Mouse (Mus musculus) MEL (cell line): ENCODE results near the gene Pank1.

Experiments used
- CTCF ChIP-seq, 3 experiments: IDR thresholded peaks in 2 of 3; conservative IDR thresholded peaks in 1 of 3; 2 replicates each; pipeline ENCODE4 v1.5.1; 2011 to 2012; ENCODE audit warnings: low read length in 3 of 3, low read depth in 2 of 3, mild to moderate bottlenecking in 2 of 3, improper control_type of control experiment in 1 of 3, inconsistent platforms in 1 of 3, mixed read lengths in 1 of 3, moderate library complexity in 1 of 3; ENCODE audit not compliant: control insufficient read depth in 1 of 3, insufficient read depth in 1 of 3, poor library complexity in 1 of 3, severe bottlenecking in 1 of 3
- MXI1 ChIP-seq: IDR thresholded peaks from 2 replicates; pipeline ENCODE4 v1.6.1; 2011; ENCODE audit warnings: mild to moderate bottlenecking, low read depth, low read length, improper control_type of control experiment
- USF1 ChIP-seq: IDR thresholded peaks from 2 replicates; pipeline ENCODE4 v1.6.1; 2014; ENCODE audit warnings: low read depth, mild to moderate bottlenecking, inconsistent platforms, low read length, improper control_type of control experiment, moderate library complexity

GRCm38 (mm10) chr19:34905424-34905823, 26.2 kb upstream of the Pank1 start:
- TF ChIP-seq CTCF (IDR thresholded peaks at IDR 0.05 in 2 of 3, conservative IDR thresholded peaks at IDR 0.05 in 1 of 3; ENCODE audit: control insufficient read depth in 1 of 3, insufficient read depth in 1 of 3, low read depth in 2 of 3, low read length in 3 of 3, poor library complexity in 1 of 3, severe bottlenecking in 1 of 3) (no peak), MXI1 (peak; percentile 80), USF1 (peak; percentile 86)
